Mouse (Mus musculus): ENCODE data around the gene Gucy2d. TPM values are rescaled to one million over a fixed set of nuclear protein-coding genes. Genes with fewer than 3 reads are reported as not detected.

Gucy2d gene
- polyA plus RNA-seq, 1 experiment from 2014 or later, result not detected

- 67% methylated on average over 8 of the region's 8 CpGs for WGBS
- H3K4me2 ChIP-seq (ENCODE audit: low read length), result no peak overlapping the region
- no peak for TF ChIP-seq CTCF (IDR thresholded peaks at IDR 0.05; ENCODE audit: low read depth)
- DNase-seq (ENCODE audit: low spot score), result no peak
- H3K4me1 ChIP-seq (replicated peaks; ENCODE audit: insufficient read depth, low read length), result 0 out of 2 replicates have a peak, but pooled peaks cover 15% of the 10 kb centered on the region
- no peaks in the 10 kb centered on the region for H3K36me3 ChIP-seq (ENCODE audit: insufficient read depth, low read length)
- H3K9me3 ChIP-seq (replicated peaks; ENCODE audit: low read length), result no peaks in the 10 kb centered on the region
- peak; percentile 33; the same call in 1 of the 2 replicates for ATAC-seq (replicated peaks; ENCODE audit: low FRiP score, low read depth)
- peak overlapping the region; percentile 50; the same call in 1 of the 2 replicates for H3K27ac ChIP-seq
- H3K27me3 ChIP-seq (ENCODE audit: insufficient read depth, low read length), result no peaks in the 10 kb centered on the region
- no peak overlapping the region for H3K4me3 ChIP-seq (replicated peaks; ENCODE audit: low read depth, low read length)
- H3K9ac ChIP-seq (ENCODE audit: low read depth, low read length), result no peak overlapping the region
Measured at GRCm38 (mm10) chr7:98523070-98523812, 83.0 kb downstream of the Gucy2d start.

GRCm38 (mm10) chr7:98523813-98524361, 83.7 kb downstream of the Gucy2d start:
- ATAC-seq (replicated peaks; ENCODE audit: low FRiP score, low read depth) (no peak), DNase-seq (ENCODE audit: low spot score) (peak; percentile 88)
- TF ChIP-seq CTCF (IDR thresholded peaks at IDR 0.05; ENCODE audit: low read depth), result no peak
- Histone ChIP-seq H3K9me3 (replicated peaks; ENCODE audit: low read length) (no peaks in the 10 kb centered on the region), H3K4me1 (replicated peaks; ENCODE audit: insufficient read depth, low read length) (0 out of 2 replicates have a peak, but pooled peaks cover 15% of the 10 kb centered on the region), H3K27me3 (ENCODE audit: insufficient read depth, low read length) (no peaks in the 10 kb centered on the region), H3K4me2 (ENCODE audit: low read length) (no peak overlapping the region), H3K36me3 (ENCODE audit: insufficient read depth, low read length) (no peaks in the 10 kb centered on the region), H3K9ac (ENCODE audit: low read depth, low read length) (no peak overlapping the region), H3K4me3 (replicated peaks; ENCODE audit: low read depth, low read length) (no peak overlapping the region), H3K27ac (peak overlapping the region; percentile 63; the same call in 1 of the 2 replicates)
- 8% methylated on average over 7 of the region's 7 CpGs for WGBS

- Histone ChIP-seq H3K27ac (peak overlapping the region; percentile 63; the same call in 1 of the 2 replicates), H3K4me1 (replicated peaks; ENCODE audit: insufficient read depth, low read length) (0 out of 2 replicates have a peak, but pooled peaks cover 15% of the 10 kb centered on the region), H3K36me3 (ENCODE audit: insufficient read depth, low read length) (no peaks in the 10 kb centered on the region), H3K4me2 (ENCODE audit: low read length) (no peak overlapping the region), H3K4me3 (replicated peaks; ENCODE audit: low read depth, low read length) (no peak overlapping the region), H3K27me3 (ENCODE audit: insufficient read depth, low read length) (no peaks in the 10 kb centered on the region), H3K9ac (ENCODE audit: low read depth, low read length) (no peak overlapping the region), H3K9me3 (replicated peaks; ENCODE audit: low read length) (no peaks in the 10 kb centered on the region)
- TF ChIP-seq CTCF (IDR thresholded peaks at IDR 0.05; ENCODE audit: low read depth), result no peak
- 35% methylated on average over 6 of the region's 6 CpGs for WGBS
- ATAC-seq (replicated peaks; ENCODE audit: low FRiP score, low read depth) (no peak), DNase-seq (ENCODE audit: low spot score) (no peak)
Measured at GRCm38 (mm10) chr7:98524401-98524800, 84.2 kb downstream of the Gucy2d start.

- ATAC-seq (replicated peaks; ENCODE audit: low FRiP score, low read depth) (no peak), DNase-seq (ENCODE audit: low spot score) (no peak)
- WGBS, result 60% methylated on average over 6 of the region's 6 CpGs
- Histone ChIP-seq H3K4me1 (replicated peaks; ENCODE audit: insufficient read depth, low read length) (0 out of 2 replicates have a peak, but pooled peaks cover 15% of the 10 kb centered on the region), H3K9me3 (replicated peaks; ENCODE audit: low read length) (no peaks in the 10 kb centered on the region), H3K4me2 (ENCODE audit: low read length) (no peak overlapping the region), H3K36me3 (ENCODE audit: insufficient read depth, low read length) (no peaks in the 10 kb centered on the region), H3K27ac (peak overlapping the region; percentile 63; the same call in 1 of the 2 replicates), H3K4me3 (replicated peaks; ENCODE audit: low read depth, low read length) (no peak overlapping the region), H3K27me3 (ENCODE audit: insufficient read depth, low read length) (no peaks in the 10 kb centered on the region), H3K9ac (ENCODE audit: low read depth, low read length) (no peak overlapping the region)
- TF ChIP-seq CTCF (IDR thresholded peaks at IDR 0.05; ENCODE audit: low read depth), result no peak
Measured at GRCm38 (mm10) chr7:98524869-98525699, 84.9 kb downstream of the Gucy2d start.

Other genes starting within 250 kb of the Gucy2d start
- gene B3gnt6, start 240.9 kb upstream of the Gucy2d start, polyA plus RNA-seq (2015; fragmentation: Nextera tagmentation; extraction: Ambion mirVana), result 0.13 and 0.20 TPM in 2 replicates
- gene Acer3, start 119.2 kb upstream of the Gucy2d start, polyA plus RNA-seq (2015; fragmentation: Nextera tagmentation; extraction: Ambion mirVana), result 22.1 and 25.1 TPM in 2 replicates
- 7.1 and 8.3 TPM in 2 replicates for gene Tsku, start 79.1 kb upstream of the Gucy2d start, polyA plus RNA-seq (2015; fragmentation: Nextera tagmentation; extraction: Ambion mirVana)
- gene Lrrc32, start 48.9 kb downstream of the Gucy2d start, polyA plus RNA-seq (2015; fragmentation: Nextera tagmentation; extraction: Ambion mirVana), result 13.8 and 15.1 TPM in 2 replicates
- 14.1 and 17.3 TPM in 2 replicates for gene Emsy, start 216.4 kb downstream of the Gucy2d start, polyA plus RNA-seq (2015; fragmentation: Nextera tagmentation; extraction: Ambion mirVana)